Mouse (Mus musculus): ENCODE measurements around the gene Taar5. TPM values are rescaled to one million over a fixed set of nuclear protein-coding genes. Genes with fewer than 3 reads are reported as not detected.

Taar5 gene
- polyA plus RNA-seq, 1 experiment from 2014 or later, result not detected

GRCm38 (mm10) chr10:23986419-23986818 lies 15.9 kb downstream of the Taar5 start:
- no peak overlapping the region for H3K9ac ChIP-seq (ENCODE audit: low read depth, low read length)
- H3K9me3 ChIP-seq (ENCODE audit: control insufficient read depth, low read length), result no peaks in the 10 kb centered on the region
- ATAC-seq (ENCODE audit: low FRiP score) (no peak), DNase-seq (ENCODE audit: low spot score) (no peak)
- no peaks in the 10 kb centered on the region for H3K27me3 ChIP-seq (ENCODE audit: control insufficient read depth, insufficient read depth, low read length)
- H3K27ac ChIP-seq (ENCODE audit: low read depth, low read length), result no peak overlapping the region
- no peak overlapping the region for H3K4me3 ChIP-seq (ENCODE audit: low read depth, low read length)
- H3K4me1 ChIP-seq (replicated peaks; ENCODE audit: control insufficient read depth, insufficient read depth, low read length), result no peaks in the 10 kb centered on the region
- 88% methylated on average over 5 of the region's 5 CpGs for WGBS
- H3K4me2 ChIP-seq (replicated peaks; ENCODE audit: low read depth, low read length), result no peak overlapping the region
- H3K36me3 ChIP-seq (ENCODE audit: control insufficient read depth, insufficient read depth, low read length), result no peaks in the 10 kb centered on the region

GRCm38 (mm10) chr10:23993381-23993780 lies 22.9 kb downstream of the Taar5 start, which contains the start of gene Taar7a:
Taar7a (minus strand) TSS chr10:23993481.
- no peak for ATAC-seq (ENCODE audit: low FRiP score)
- H3K9ac ChIP-seq (ENCODE audit: low read depth, low read length), result no peak within 1 kb of the TSS
- 90% methylated on average over 3 of the region's 3 CpGs for WGBS
- H3K4me3 ChIP-seq (ENCODE audit: low read depth, low read length), result no peak within 1 kb of the TSS
- H3K27ac ChIP-seq (ENCODE audit: low read depth, low read length), result no peak within 1 kb of the TSS
- H3K4me1 ChIP-seq (replicated peaks; ENCODE audit: control insufficient read depth, insufficient read depth, low read length), result no peaks in the 10 kb centered on the region
- H3K36me3 ChIP-seq (ENCODE audit: control insufficient read depth, insufficient read depth, low read length), result no peaks in the 10 kb centered on the region
- no peaks in the 10 kb centered on the region for H3K9me3 ChIP-seq (ENCODE audit: control insufficient read depth, low read length)
- DNase-seq (ENCODE audit: low spot score), result no peak
- no peak within 1 kb of the TSS for H3K4me2 ChIP-seq (replicated peaks; ENCODE audit: low read depth, low read length)
- H3K27me3 ChIP-seq (ENCODE audit: control insufficient read depth, insufficient read depth, low read length), result no peaks in the 10 kb centered on the region

GRCm38 (mm10) chr10:23999639-24000038 lies 29.1 kb downstream of the Taar5 start, which contains the start of gene Taar7b:
Taar7b (plus strand) TSS chr10:23999939.
- Histone ChIP-seq H3K4me3 (ENCODE audit: low read depth, low read length) (no peak within 1 kb of the TSS), H3K27me3 (ENCODE audit: control insufficient read depth, insufficient read depth, low read length) (no peaks in the 10 kb centered on the region), H3K4me1 (replicated peaks; ENCODE audit: control insufficient read depth, insufficient read depth, low read length) (no peaks in the 10 kb centered on the region), H3K4me2 (replicated peaks; ENCODE audit: low read depth, low read length) (no peak within 1 kb of the TSS), H3K9ac (ENCODE audit: low read depth, low read length) (no peak within 1 kb of the TSS), H3K27ac (ENCODE audit: low read depth, low read length) (no peak within 1 kb of the TSS), H3K36me3 (ENCODE audit: control insufficient read depth, insufficient read depth, low read length) (no peaks in the 10 kb centered on the region), H3K9me3 (ENCODE audit: control insufficient read depth, low read length) (no peaks in the 10 kb centered on the region)
- 97% methylated on average over 1 of the region's 1 CpGs for WGBS
- DNase-seq (ENCODE audit: low spot score) (no peak), ATAC-seq (ENCODE audit: low FRiP score) (no peak)

GRCm38 (mm10) chr10:24006442-24006841 lies 35.9 kb downstream of the Taar5 start:
- Histone ChIP-seq H3K4me2 (replicated peaks; ENCODE audit: low read depth, low read length) (no peak overlapping the region), H3K27me3 (ENCODE audit: control insufficient read depth, insufficient read depth, low read length) (no peaks in the 10 kb centered on the region), H3K27ac (ENCODE audit: low read depth, low read length) (no peak overlapping the region), H3K9ac (ENCODE audit: low read depth, low read length) (no peak overlapping the region), H3K9me3 (ENCODE audit: control insufficient read depth, low read length) (no peaks in the 10 kb centered on the region), H3K4me1 (replicated peaks; ENCODE audit: control insufficient read depth, insufficient read depth, low read length) (no peaks in the 10 kb centered on the region), H3K4me3 (ENCODE audit: low read depth, low read length) (no peak overlapping the region), H3K36me3 (ENCODE audit: control insufficient read depth, insufficient read depth, low read length) (no peaks in the 10 kb centered on the region)
- 71% methylated on average over 1 of the region's 1 CpGs for WGBS
- DNase-seq (ENCODE audit: low spot score) (no peak), ATAC-seq (ENCODE audit: low FRiP score) (no peak)

- Histone ChIP-seq H3K27ac (ENCODE audit: low read depth, low read length) (no peak overlapping the region), H3K27me3 (ENCODE audit: control insufficient read depth, insufficient read depth, low read length) (no peaks in the 10 kb centered on the region), H3K9ac (ENCODE audit: low read depth, low read length) (no peak overlapping the region), H3K4me3 (ENCODE audit: low read depth, low read length) (no peak overlapping the region), H3K36me3 (ENCODE audit: control insufficient read depth, insufficient read depth, low read length) (no peaks in the 10 kb centered on the region), H3K4me1 (replicated peaks; ENCODE audit: control insufficient read depth, insufficient read depth, low read length) (no peaks in the 10 kb centered on the region), H3K4me2 (replicated peaks; ENCODE audit: low read depth, low read length) (no peak overlapping the region), H3K9me3 (ENCODE audit: control insufficient read depth, low read length) (no peaks in the 10 kb centered on the region)
- no peak for ATAC-seq (ENCODE audit: low FRiP score)
- 75% methylated on average over 2 of the region's 2 CpGs for WGBS
- no peak for DNase-seq (ENCODE audit: low spot score)
These were observed 36.5 kb downstream of the Taar5 start for GRCm38 (mm10) chr10:24007034-24007433.

- Histone ChIP-seq H3K9ac (ENCODE audit: low read depth, low read length) (no peak overlapping the region), H3K4me2 (replicated peaks; ENCODE audit: low read depth, low read length) (no peak overlapping the region), H3K4me1 (replicated peaks; ENCODE audit: control insufficient read depth, insufficient read depth, low read length) (no peaks in the 10 kb centered on the region), H3K36me3 (ENCODE audit: control insufficient read depth, insufficient read depth, low read length) (no peaks in the 10 kb centered on the region), H3K27me3 (ENCODE audit: control insufficient read depth, insufficient read depth, low read length) (no peaks in the 10 kb centered on the region), H3K27ac (ENCODE audit: low read depth, low read length) (no peak overlapping the region), H3K4me3 (ENCODE audit: low read depth, low read length) (no peak overlapping the region), H3K9me3 (ENCODE audit: control insufficient read depth, low read length) (no peaks in the 10 kb centered on the region)
- DNase-seq (ENCODE audit: low spot score) (no peak), ATAC-seq (ENCODE audit: low FRiP score) (no peak)
- 92% methylated on average over 1 of the region's 1 CpGs for WGBS
These were observed 37.6 kb downstream of the Taar5 start for GRCm38 (mm10) chr10:24008143-24008542.

Other genes with a start within 250 kb of the Taar5 start
- gene Rps12, start 183.4 kb upstream of the Taar5 start, polyA plus RNA-seq (2014; fragmentation: Nextera tagmentation; extraction: Ambion mirVana), result 126 TPM in 2 replicates
- gene Slc18b1, start 173.7 kb upstream of the Taar5 start, polyA plus RNA-seq (2014; fragmentation: Nextera tagmentation; extraction: Ambion mirVana), result 21.5 and 23.2 TPM in 2 replicates
- gene Vnn3, start 119.2 kb upstream of the Taar5 start, polyA plus RNA-seq (2014; fragmentation: Nextera tagmentation; extraction: Ambion mirVana), result 0.09 TPM in 1 of 2 replicates, not detected in the other
- 2.4 and 3.1 TPM in 2 replicates for gene Vnn1, start 76.0 kb upstream of the Taar5 start, polyA plus RNA-seq (2014; fragmentation: Nextera tagmentation; extraction: Ambion mirVana)
- not detected in 2 replicates for gene Taar1, start 50.4 kb upstream of the Taar5 start, polyA plus RNA-seq (2014; fragmentation: Nextera tagmentation; extraction: Ambion mirVana)
- gene Taar2, start 32.1 kb upstream of the Taar5 start, polyA plus RNA-seq (2014; fragmentation: Nextera tagmentation; extraction: Ambion mirVana), result not detected in 2 replicates
- not detected in 2 replicates for gene Taar3, start 21.1 kb upstream of the Taar5 start, polyA plus RNA-seq (2014; fragmentation: Nextera tagmentation; extraction: Ambion mirVana)
- gene Taar4, start 10.2 kb upstream of the Taar5 start, polyA plus RNA-seq (2014; fragmentation: Nextera tagmentation; extraction: Ambion mirVana), result not detected in 2 replicates
- gene Taar6, start 14.9 kb downstream of the Taar5 start, polyA plus RNA-seq (2014; fragmentation: Nextera tagmentation; extraction: Ambion mirVana), result not detected in 2 replicates
- not detected in 2 replicates for gene Taar7a, start 22.8 kb downstream of the Taar5 start, polyA plus RNA-seq (2014; fragmentation: Nextera tagmentation; extraction: Ambion mirVana)
- not detected in 2 replicates for gene Taar7b, start 29.2 kb downstream of the Taar5 start, polyA plus RNA-seq (2014; fragmentation: Nextera tagmentation; extraction: Ambion mirVana)
- gene Taar7d, start 56.5 kb downstream of the Taar5 start, polyA plus RNA-seq (2014; fragmentation: Nextera tagmentation; extraction: Ambion mirVana), result not detected in 2 replicates
- gene Taar7e, start 66.9 kb downstream of the Taar5 start, polyA plus RNA-seq (2014; fragmentation: Nextera tagmentation; extraction: Ambion mirVana), result not detected in 2 replicates
- gene Taar7f, start 78.8 kb downstream of the Taar5 start, polyA plus RNA-seq (2014; fragmentation: Nextera tagmentation; extraction: Ambion mirVana), result not detected in 2 replicates
- gene Taar8a, start 105.8 kb downstream of the Taar5 start, polyA plus RNA-seq (2014; fragmentation: Nextera tagmentation; extraction: Ambion mirVana), result not detected in 2 replicates
- not detected in 2 replicates for gene Taar8b, start 121.6 kb downstream of the Taar5 start, polyA plus RNA-seq (2014; fragmentation: Nextera tagmentation; extraction: Ambion mirVana)
- not detected in 2 replicates for gene Taar8c, start 131.2 kb downstream of the Taar5 start, polyA plus RNA-seq (2014; fragmentation: Nextera tagmentation; extraction: Ambion mirVana)
- not detected in 2 replicates for gene Taar9, start 138.8 kb downstream of the Taar5 start, polyA plus RNA-seq (2014; fragmentation: Nextera tagmentation; extraction: Ambion mirVana)
- gene Stx7, start 178.6 kb downstream of the Taar5 start, polyA plus RNA-seq (2014; fragmentation: Nextera tagmentation; extraction: Ambion mirVana), result 120 and 131 TPM in 2 replicates

Measured in hindbrain, embryonic 11.5 days (tissue).